Mouse (Mus musculus): ENCODE results near the gene Gm45213. TPM values are rescaled to one million over a fixed set of nuclear protein-coding genes. Genes with fewer than 3 reads are reported as not detected.

The Gm45213 gene
- total RNA-seq, 2 experiments from 2014 or later, result not detected

- DNase-seq (ENCODE audit: low spot score in 2 of 2), result no peak
Observed at GRCm38 (mm10) chr7:66106581-66107056, 63.2 kb downstream of the Gm45213 start.

GRCm38 (mm10) chr7:66107206-66107605 is 63.8 kb downstream of the Gm45213 start:
- DNase-seq (ENCODE audit: low spot score in 2 of 2), result no peak

- DNase-seq (ENCODE audit: low spot score in 2 of 2), result peak in 1 of 2 experiments; percentile 52
Observed at GRCm38 (mm10) chr7:66107930-66108329, 64.5 kb downstream of the Gm45213 start.

GRCm38 (mm10) chr7:66108961-66109854 is 65.8 kb downstream of the Gm45213 start, which contains the start of gene Chsy1:
Chsy1 (plus strand) TSS chr7:66109515.
- peak; percentile 90 to 93 for DNase-seq (ENCODE audit: low spot score in 2 of 2)

- DNase-seq (ENCODE audit: low spot score in 2 of 2), result peak; percentile 52 to 53
Observed at GRCm38 (mm10) chr7:66109855-66110635, 66.6 kb downstream of the Gm45213 start.

GRCm38 (mm10) chr7:66110636-66111112 is 67.3 kb downstream of the Gm45213 start:
- DNase-seq (ENCODE audit: low spot score in 2 of 2), result no peak

GRCm38 (mm10) chr7:66111211-66111610 is 67.8 kb downstream of the Gm45213 start:
- DNase-seq (ENCODE audit: low spot score in 2 of 2), result no peak

Other genes with a start within 250 kb of the Gm45213 start
- 10 to 100 TPM; 10.8 to 11.6 TPM for gene Pcsk6, start 181.9 kb upstream of the Gm45213 start, total RNA-seq (2021)
- 10 to 100 TPM; 41.9 to 50.3 TPM for gene Snrpa1, start 15.4 kb downstream of the Gm45213 start, total RNA-seq (2021)
- gene Selenos, start 36.0 kb downstream of the Gm45213 start, total RNA-seq (2021), result 10 to 100 TPM; 53.0 to 58.2 TPM
- 10 to 100 TPM; 23.6 to 25.2 TPM for gene Chsy1, start 65.9 kb downstream of the Gm45213 start, total RNA-seq (2021)

Data from layer of hippocampus, postnatal 10 days (tissue).